Mouse (Mus musculus): ENCODE results near the gene Crim1.

Crim1 gene

GRCm38 (mm10) chr17:78209646-78210045 is 9.6 kb downstream of the Crim1 start:
- DNase-seq (ENCODE audit: low spot score in 2 of 2), result no peak

GRCm38 (mm10) chr17:78211881-78212280 is 11.8 kb downstream of the Crim1 start:
- no peak for DNase-seq (ENCODE audit: low spot score in 2 of 2)

- DNase-seq (ENCODE audit: low spot score in 2 of 2), result no peak
Measured at GRCm38 (mm10) chr17:78213128-78213527, 13.1 kb downstream of the Crim1 start.

GRCm38 (mm10) chr17:78216526-78216925 is 16.5 kb downstream of the Crim1 start:
- peak; percentile 46 to 55 for DNase-seq (ENCODE audit: low spot score in 2 of 2)

GRCm38 (mm10) chr17:78217406-78217805 is 17.4 kb downstream of the Crim1 start:
- DNase-seq (ENCODE audit: low spot score in 2 of 2), result no peak

GRCm38 (mm10) chr17:78218506-78219232 is 18.6 kb downstream of the Crim1 start:
- DNase-seq (ENCODE audit: low spot score in 2 of 2), result peak in 1 of 2 experiments; percentile 30

GRCm38 (mm10) chr17:78221007-78221642 is 21.1 kb downstream of the Crim1 start:
- DNase-seq (ENCODE audit: low spot score in 2 of 2), result peak in 1 of 2 experiments; percentile 40

- no peak for DNase-seq (ENCODE audit: low spot score in 2 of 2)
Measured at GRCm38 (mm10) chr17:78221860-78222259, 21.8 kb downstream of the Crim1 start.

- no peak for DNase-seq (ENCODE audit: low spot score in 2 of 2)
Measured at GRCm38 (mm10) chr17:78223988-78224387, 23.9 kb downstream of the Crim1 start.

- no peak for DNase-seq (ENCODE audit: low spot score in 2 of 2)
Measured at GRCm38 (mm10) chr17:78225547-78225946, 25.5 kb downstream of the Crim1 start.

GRCm38 (mm10) chr17:78227211-78227610 is 27.2 kb downstream of the Crim1 start:
- no peak for DNase-seq (ENCODE audit: low spot score in 2 of 2)

- DNase-seq (ENCODE audit: low spot score in 2 of 2), result no peak
Measured at GRCm38 (mm10) chr17:78231567-78231966, 31.5 kb downstream of the Crim1 start.

- DNase-seq (ENCODE audit: low spot score in 2 of 2), result no peak
Measured at GRCm38 (mm10) chr17:78232703-78233102, 32.7 kb downstream of the Crim1 start.

- DNase-seq (ENCODE audit: low spot score in 2 of 2), result no peak
Measured at GRCm38 (mm10) chr17:78233873-78234272, 33.8 kb downstream of the Crim1 start.

GRCm38 (mm10) chr17:78236126-78236525 is 36.1 kb downstream of the Crim1 start:
- no peak for DNase-seq (ENCODE audit: low spot score in 2 of 2)

GRCm38 (mm10) chr17:78237954-78238353 is 37.9 kb downstream of the Crim1 start:
- no peak for DNase-seq (ENCODE audit: low spot score in 2 of 2)

GRCm38 (mm10) chr17:78240161-78240560 is 40.1 kb downstream of the Crim1 start:
- no peak for DNase-seq (ENCODE audit: low spot score in 2 of 2)

- DNase-seq (ENCODE audit: low spot score in 2 of 2), result no peak
Measured at GRCm38 (mm10) chr17:78241238-78241637, 41.2 kb downstream of the Crim1 start.

GRCm38 (mm10) chr17:78244752-78245151 is 44.7 kb downstream of the Crim1 start:
- peak; percentile 42 to 57 for DNase-seq (ENCODE audit: low spot score in 2 of 2)

- no peak for DNase-seq (ENCODE audit: low spot score in 2 of 2)
Measured at GRCm38 (mm10) chr17:78245444-78245843, 45.4 kb downstream of the Crim1 start.

- DNase-seq (ENCODE audit: low spot score in 2 of 2), result peak in 1 of 2 experiments; percentile 45
Measured at GRCm38 (mm10) chr17:78246634-78247383, 46.8 kb downstream of the Crim1 start.

GRCm38 (mm10) chr17:78248197-78248596 is 48.1 kb downstream of the Crim1 start:
- DNase-seq (ENCODE audit: low spot score in 2 of 2), result no peak

- DNase-seq (ENCODE audit: low spot score in 2 of 2), result no peak
Measured at GRCm38 (mm10) chr17:78248943-78249342, 48.9 kb downstream of the Crim1 start.
